Mouse (Mus musculus) frontal cortex, postnatal 36 days (tissue): ENCODE measurements at regions not wholly inside any gene's neighbourhood (a gene's known extent, or its start where the extent isn't known, plus 50 kb on each side); places are given as distances from the start of the nearest gene placed in this dataset.
A peak's percentile ranks its signal among the peaks of the same experiment; 100 is the strongest.

Source experiments
- DNase-seq, 2 experiments: peaks; one replicate each; pipeline ENCODE4 v3.0.0; 2022; ENCODE audit warnings: low spot score in 2 of 2

- no peak for DNase-seq
Observed at GRCm38 (mm10) chr6:103312149-103312548, 198.2 kb upstream of the Chl1 start.

- DNase-seq, result no peak
Observed at GRCm38 (mm10) chr6:103312935-103313334, 197.5 kb upstream of the Chl1 start.

- no peak for DNase-seq
Observed at GRCm38 (mm10) chr6:103318081-103318480, 192.3 kb upstream of the Chl1 start.

GRCm38 (mm10) chr6:103318677-103319359 is 191.6 kb upstream of the Chl1 start:
- no peak for DNase-seq

- no peak for DNase-seq
Observed at GRCm38 (mm10) chr6:103319964-103320363, 190.4 kb upstream of the Chl1 start.

- no peak for DNase-seq
Observed at GRCm38 (mm10) chr6:103320550-103320949, 189.8 kb upstream of the Chl1 start.

GRCm38 (mm10) chr6:103321058-103321457 is 189.3 kb upstream of the Chl1 start:
- DNase-seq, result no peak

GRCm38 (mm10) chr6:103322442-103322841 is 187.9 kb upstream of the Chl1 start:
- no peak for DNase-seq

- DNase-seq, result no peak
Observed at GRCm38 (mm10) chr6:103335683-103336082, 174.7 kb upstream of the Chl1 start.

- no peak for DNase-seq
Observed at GRCm38 (mm10) chr6:103339961-103340732, 170.2 kb upstream of the Chl1 start.

GRCm38 (mm10) chr6:103343515-103343914 is 166.9 kb upstream of the Chl1 start:
- no peak for DNase-seq

- no peak for DNase-seq
Observed at GRCm38 (mm10) chr6:103344413-103344812, 166.0 kb upstream of the Chl1 start.

GRCm38 (mm10) chr6:103345195-103345594 is 165.2 kb upstream of the Chl1 start:
- no peak for DNase-seq

GRCm38 (mm10) chr6:103352405-103353124 is 157.8 kb upstream of the Chl1 start:
- DNase-seq, result peak; percentile 16 to 36

GRCm38 (mm10) chr6:103353346-103353745 is 157.0 kb upstream of the Chl1 start:
- no peak for DNase-seq

GRCm38 (mm10) chr6:103366782-103367491 is 143.4 kb upstream of the Chl1 start:
- DNase-seq, result no peak

- DNase-seq, result no peak
Observed at GRCm38 (mm10) chr6:103374956-103375355, 135.4 kb upstream of the Chl1 start.

- no peak for DNase-seq
Observed at GRCm38 (mm10) chr6:103377277-103377676, 133.1 kb upstream of the Chl1 start.

- no peak for DNase-seq
Observed at GRCm38 (mm10) chr6:103378047-103378446, 132.3 kb upstream of the Chl1 start.

GRCm38 (mm10) chr6:103381030-103381429 is 129.4 kb upstream of the Chl1 start:
- no peak for DNase-seq

GRCm38 (mm10) chr6:103381930-103382329 is 128.5 kb upstream of the Chl1 start:
- DNase-seq, result no peak

- no peak for DNase-seq
Observed at GRCm38 (mm10) chr6:103386591-103386990, 123.8 kb upstream of the Chl1 start.
